8 mouse cellular contexts compared by ENCODE assay signal in the genomic region with DNA sequence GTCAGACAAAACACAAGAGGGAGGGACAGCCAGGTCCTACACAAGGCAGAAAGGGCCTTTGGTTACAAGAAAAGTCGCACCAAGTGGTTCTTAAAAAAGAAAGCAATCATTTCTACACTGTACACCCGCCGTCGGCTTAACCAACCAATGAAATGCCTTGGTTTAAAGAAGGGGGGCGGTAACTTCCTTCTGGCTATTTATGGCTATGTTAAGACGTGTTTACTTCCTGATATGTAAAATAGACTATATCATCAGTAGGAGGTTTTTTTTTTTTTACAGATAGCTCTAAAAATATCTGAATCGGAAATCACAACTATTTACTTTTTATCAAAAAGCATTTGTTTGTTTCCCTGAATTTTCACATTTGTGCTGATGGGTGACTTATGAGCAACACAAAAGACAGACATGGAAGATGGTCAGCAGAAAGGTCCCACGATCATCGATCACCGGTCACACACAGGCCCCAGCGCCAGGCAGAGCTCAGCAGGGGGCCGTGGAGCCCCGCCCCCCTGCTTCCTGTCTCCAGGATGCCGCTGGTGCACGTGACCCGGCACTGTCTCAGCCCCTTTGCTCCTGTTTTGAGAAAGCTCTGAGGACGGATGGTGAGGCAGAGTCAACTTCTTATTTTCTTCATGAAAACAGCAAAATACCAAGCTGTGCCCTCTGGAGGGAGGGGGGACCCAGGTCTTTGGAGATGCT. TPM values are rescaled to one million over a fixed set of nuclear protein-coding genes. Genes with fewer than 3 reads are reported as not detected.
DNase-seq lines count a peak whose midpoint lies in the region; ATAC-seq and TF ChIP-seq lines count a peak whose summit lies in the region.

No protein-coding gene starts in this region.

- peaks cover 5% of the 10 kb centered on the region for H3K4me1 ChIP-seq in ES-Bruce4 (ENCODE audit: control insufficient read depth, insufficient read depth, low read length)
- no peaks in the 10 kb centered on the region for H3K4me1 ChIP-seq in stomach, postnatal 0 days (replicated peaks; ENCODE audit: control insufficient read depth, insufficient read depth)

- WGBS in stomach, postnatal 0 days: 63% methylated on average over 17 of the region's 17 CpGs

- H3K9me3 ChIP-seq in ES-Bruce4 (replicated peaks; ENCODE audit: control insufficient read depth, insufficient read depth, low read length, poor library complexity, severe bottlenecking): no peaks in the 10 kb centered on the region
- H3K9me3 ChIP-seq in stomach, postnatal 0 days (ENCODE audit: control insufficient read depth, low read length): no peaks in the 10 kb centered on the region

- H3K4me2 ChIP-seq in stomach, postnatal 0 days (replicated peaks; ENCODE audit: low read depth): no peak overlapping the region

- ATAC-seq in stomach, postnatal 0 days (ENCODE audit: low FRiP score, low TSS enrichment): no peak

- no peak overlapping the region for H3K9ac ChIP-seq in ES-Bruce4 (ENCODE audit: low read depth, poor library complexity, severe bottlenecking)
- H3K9ac ChIP-seq in stomach, postnatal 0 days (ENCODE audit: low read length): no peak overlapping the region

- no peak overlapping the region for H3K27ac ChIP-seq in ES-Bruce4 (ENCODE audit: insufficient read depth, low read length)
- no peak overlapping the region for H3K27ac ChIP-seq in stomach, postnatal 0 days (replicated peaks)

- no peaks in the 10 kb centered on the region for H3K36me3 ChIP-seq in ES-Bruce4 (ENCODE audit: control insufficient read depth, insufficient read depth, low read length, poor library complexity, severe bottlenecking)
- H3K36me3 ChIP-seq in stomach, postnatal 0 days (ENCODE audit: control insufficient read depth, insufficient read depth, low read length): no peaks in the 10 kb centered on the region; the same call in 1 of the 2 replicates

- no peak for TF ChIP-seq POLR2A in ES-Bruce4 (IDR thresholded peaks at IDR 0.05; ENCODE audit: insufficient read depth, low read length)

- H3K27me3 ChIP-seq in ES-Bruce4 (ENCODE audit: control insufficient read depth, insufficient read depth, low read length, poor library complexity, severe bottlenecking): no peaks in the 10 kb centered on the region
- no peaks in the 10 kb centered on the region for H3K27me3 ChIP-seq in stomach, postnatal 0 days (ENCODE audit: control insufficient read depth, insufficient read depth, low read length)

- no peak for TF ChIP-seq CTCF in ES-Bruce4 (IDR thresholded peaks at IDR 0.05; ENCODE audit: low read depth, low read length)
- TF ChIP-seq CTCF in stomach, postnatal 0 days (IDR thresholded peaks at IDR 0.05; ENCODE audit: low read depth): no peak

- DNase-seq in adrenal gland, postnatal 25 days: peak; percentile 35
- DNase-seq in kidney, postnatal 36 days: peak; percentile 42 to 77
- DNase-seq in natural killer cell, adult 2 months (ENCODE audit: low spot score in 2 of 2): peak; percentile 64 to 84
- no peak for DNase-seq in urinary bladder, postnatal 25 days (ENCODE audit: low spot score)
- no peak for DNase-seq in stomach, postnatal 0 days (ENCODE audit: low spot score)
- no peak for DNase-seq in layer of hippocampus, adult 18-20 months (ENCODE audit: low spot score in 2 of 2)
- DNase-seq in layer of hippocampus, adult 9-11 months: no peak

- peak overlapping the region; percentile 14 for H3K4me3 ChIP-seq in ES-Bruce4 (ENCODE audit: low read depth, low read length)
- no peak overlapping the region for H3K4me3 ChIP-seq in stomach, postnatal 0 days (ENCODE audit: low read depth, low read length)

- TF ChIP-seq EP300 in ES-Bruce4 (IDR thresholded peaks at IDR 0.05; ENCODE audit: insufficient read depth, low read depth, low read length): 0 out of 2 replicates have a peak, but pooled peaks have one; percentile 22
- TF ChIP-seq EP300 in stomach, postnatal 0 days (optimal IDR thresholded peaks at IDR 0.05): no peak

RNA-seq across cellular contexts. Expression of a gene that starts 39.1 kb away (rescaled TPM):
- polyA plus RNA-seq in ES-Bruce4 (2011; ENCODE audit: insufficient read depth, insufficient read length, low read depth, missing spikeins): 11.4 and 12.1 TPM in 2 replicates
- total RNA-seq in adrenal gland, postnatal 25 days (2021): 49.2 and 51.7 TPM in 2 replicates
- 4.2 and 4.3 TPM in 2 replicates for polyA plus RNA-seq in stomach, postnatal 0 days (2015; fragmentation: Nextera tagmentation; extraction: Ambion mirVana)
- 10 to 100 TPM; 45.8 to 49.9 TPM for total RNA-seq in layer of hippocampus, adult 18-20 months (2021)

Comparison
In these comparisons a context has a peak if more than half of its experiments do, and no peak if none do; other contexts are left out.
1. DNase-seq: peak in adrenal gland, postnatal 25 days (single experiment), kidney, postnatal 36 days (2 of 2) and natural killer cell, adult 2 months (2 of 2); none in urinary bladder, postnatal 25 days (single experiment), stomach, postnatal 0 days (single experiment), layer of hippocampus, adult 18-20 months (0 of 2) and layer of hippocampus, adult 9-11 months (single experiment).